Mouse (Mus musculus) midbrain, embryonic 11.5 days (tissue): ENCODE measurements around the gene Psmb4. TPM values are rescaled to one million over a fixed set of nuclear protein-coding genes. Genes with fewer than 3 reads are reported as not detected.
"Not testable (repeated sequence)": the region's sequence is repeated elsewhere in the genome, so short reads cannot be mapped to it uniquely, and the experiment has no call there.

Experiments used
- ATAC-seq: fragments of 200-750 bp; cut with Nextera tagmentation; 2 replicates; pipeline ENCODE4 v1.8.0; 2017; ENCODE audit warnings: moderate TSS enrichment, moderate library complexity; ENCODE audit not compliant: low FRiP score
- DNase-seq: peaks from one replicate; pipeline ENCODE4 v3.0.0; 2015; ENCODE audit warnings: low spot score; ENCODE audit errors: missing footprints
- H3K27ac ChIP-seq: fragments of 300-500 bp; sonication (generic); 2 replicates; pipeline ENCODE4 v1.5.1; 2014; ENCODE audit warnings: low read depth, low read length
- H3K27me3 ChIP-seq: fragments of 300-500 bp; sonication (generic); 2 replicates; pipeline ENCODE4 v1.6.1; 2014; ENCODE audit warnings: mild to moderate bottlenecking, low read length, moderate library complexity, mixed read lengths; ENCODE audit not compliant: control insufficient read depth, insufficient read depth
- H3K36me3 ChIP-seq: fragments of 300-500 bp; sonication (generic); 2 replicates; pipeline ENCODE4 v1.6.1; 2014; ENCODE audit warnings: mild to moderate bottlenecking, low read length, moderate library complexity, mixed read lengths; ENCODE audit not compliant: control insufficient read depth, insufficient read depth
- H3K4me1 ChIP-seq: fragments of 300-500 bp; sonication (generic); 2 replicates; pipeline ENCODE4 v1.6.1; 2014; ENCODE audit warnings: low read length; ENCODE audit not compliant: control insufficient read depth, insufficient read depth
- H3K4me2 ChIP-seq: fragments of 300-500 bp; sonication (generic); 2 replicates; pipeline ENCODE4 v1.6.1; 2014; ENCODE audit warnings: mild to moderate bottlenecking, moderate library complexity
- H3K4me3 ChIP-seq: fragments of 300-500 bp; sonication (generic); 2 replicates; pipeline ENCODE4 v1.5.1; 2014; ENCODE audit warnings: low read depth, low read length
- H3K9ac ChIP-seq: fragments of 300-500 bp; sonication (generic); 2 replicates; pipeline ENCODE4 v1.6.1; 2014; ENCODE audit warnings: low read length
- H3K9me3 ChIP-seq: fragments of 300-500 bp; sonication (generic); 2 replicates; pipeline ENCODE4 v1.6.1; 2016; ENCODE audit warnings: low read length; ENCODE audit not compliant: control insufficient read depth
- WGBS: fragments of 180-500 bp; shearing (Covaris S2); extraction: QIAGEN DNeasy Blood & Tissue Kit; methylation state at CpG from one replicate; pipeline ENCODE4 v1.1.7; 2014; 5-methylcytosine and 5-hydroxymethylcytosine counted together
- polyA plus RNA-seq: library from polyadenylated mRNA; unstranded; fragments of >200 nt; fragmentation: Nextera tagmentation; extraction: Ambion mirVana; gene quantifications from 2 replicates; pipeline ENCODE4 v1.2.1, GENCODE M21; 2014

The Psmb4 gene
- polyA plus RNA-seq, 1 experiment from 2014 or later = 371 TPM

GRCm38 (mm10) chr3:94930386-94931266 lies 43.9 kb upstream of the Psmb4 start:
- not testable (repeated sequence) for H3K9ac ChIP-seq, H3K4me3 ChIP-seq, H3K4me2 ChIP-seq, H3K36me3 ChIP-seq, ATAC-seq, H3K9me3 ChIP-seq, H3K4me1 ChIP-seq, H3K27ac ChIP-seq, H3K27me3 ChIP-seq
- DNase-seq = peak; percentile 72
- 49% methylated on average over 7 of the region's 7 CpGs for WGBS

GRCm38 (mm10) chr3:94928979-94929378 lies 42.2 kb upstream of the Psmb4 start:
- 82% methylated on average over 4 of the region's 4 CpGs for WGBS
- ATAC-seq = not testable (repeated sequence)

GRCm38 (mm10) chr3:94926301-94926736 lies 39.6 kb upstream of the Psmb4 start:
- 48% methylated on average over 4 of the region's 4 CpGs for WGBS

More at GRCm38 (mm10) chr3:94928979-94929378, 42.2 kb upstream of the Psmb4 start:
- H3K9me3 ChIP-seq, H3K4me2 ChIP-seq, H3K27me3 ChIP-seq, DNase-seq, H3K36me3 ChIP-seq, H3K9ac ChIP-seq, H3K4me3 ChIP-seq, H3K4me1 ChIP-seq, H3K27ac ChIP-seq: not testable (repeated sequence)

GRCm38 (mm10) chr3:94924688-94925087 lies 37.9 kb upstream of the Psmb4 start:
- Histone ChIP-seq H3K27me3 (no peaks in the 10 kb centered on the region), H3K4me2 (no peak overlapping the region), H3K27ac (no peak overlapping the region), H3K9ac (no peak overlapping the region), H3K9me3 (no peaks in the 10 kb centered on the region), H3K4me1 (no peaks in the 10 kb centered on the region), H3K4me3 (no peak overlapping the region), H3K36me3 (no peaks in the 10 kb centered on the region)
- DNase-seq = no peak
- WGBS = 87% methylated on average over 8 of the region's 8 CpGs
- no peak for ATAC-seq

More at GRCm38 (mm10) chr3:94926301-94926736, 39.6 kb upstream of the Psmb4 start:
- DNase-seq, H3K4me3 ChIP-seq, H3K27ac ChIP-seq, H3K9ac ChIP-seq, H3K36me3 ChIP-seq, H3K27me3 ChIP-seq, H3K4me2 ChIP-seq, H3K4me1 ChIP-seq, H3K9me3 ChIP-seq, ATAC-seq: not testable (repeated sequence)

- H3K9me3 ChIP-seq = no peaks in the 10 kb centered on the region
- WGBS = 54% methylated on average over 3 of the region's 3 CpGs
- H3K27me3 ChIP-seq = no peaks in the 10 kb centered on the region
- H3K4me1 ChIP-seq = no peaks in the 10 kb centered on the region
- no peaks in the 10 kb centered on the region for H3K36me3 ChIP-seq
- H3K9ac ChIP-seq = no peak overlapping the region
- no peak overlapping the region for H3K4me3 ChIP-seq
- no peak overlapping the region for H3K4me2 ChIP-seq
- ATAC-seq (no peak), DNase-seq (no peak)
- H3K27ac ChIP-seq = no peak overlapping the region
These were observed 35.6 kb upstream of the Psmb4 start for GRCm38 (mm10) chr3:94922333-94922732.

GRCm38 (mm10) chr3:94921104-94921503 lies 34.3 kb upstream of the Psmb4 start:
- Histone ChIP-seq H3K4me1 (no peaks in the 10 kb centered on the region), H3K9me3 (no peaks in the 10 kb centered on the region), H3K27me3 (no peaks in the 10 kb centered on the region), H3K4me3 (no peak overlapping the region), H3K4me2 (no peak overlapping the region), H3K9ac (no peak overlapping the region), H3K36me3 (no peaks in the 10 kb centered on the region), H3K27ac (no peak overlapping the region)
- WGBS = 52% methylated on average over 3 of the region's 3 CpGs
- ATAC-seq (no peak), DNase-seq (no peak)

GRCm38 (mm10) chr3:94918845-94919244 lies 32.1 kb upstream of the Psmb4 start:
- Histone ChIP-seq H3K36me3 (no peaks in the 10 kb centered on the region), H3K27ac (no peak overlapping the region), H3K27me3 (no peaks in the 10 kb centered on the region), H3K4me2 (no peak overlapping the region), H3K9me3 (no peaks in the 10 kb centered on the region), H3K4me3 (no peak overlapping the region), H3K9ac (no peak overlapping the region), H3K4me1 (no peaks in the 10 kb centered on the region)
- ATAC-seq (no peak), DNase-seq (no peak)
- 77% methylated on average over 4 of the region's 4 CpGs for WGBS

GRCm38 (mm10) chr3:94917816-94918361 lies 31.1 kb upstream of the Psmb4 start:
- Histone ChIP-seq H3K36me3 (no peaks in the 10 kb centered on the region), H3K9me3 (no peaks in the 10 kb centered on the region), H3K4me2 (no peak overlapping the region), H3K27ac (no peak overlapping the region), H3K27me3 (no peaks in the 10 kb centered on the region), H3K9ac (no peak overlapping the region), H3K4me3 (no peak overlapping the region), H3K4me1 (no peaks in the 10 kb centered on the region)
- WGBS = 32% methylated on average over 14 of the region's 14 CpGs
- ATAC-seq (no peak), DNase-seq (no peak)
